ENCODE assay signal across 9 mouse cellular contexts in genomic region chr8:70117611-70118010, GRCm38 (mm10). TPM values are rescaled to one million over a fixed set of nuclear protein-coding genes. Genes with fewer than 3 reads are reported as not detected.
DNase-seq lines count a peak whose midpoint lies in the region; ATAC-seq and TF ChIP-seq lines count a peak whose summit lies in the region.
"Had no signal": no experiment of that assay in that cellular context is flagged by ENCODE, and none has a peak within 500 bp of the region (broad histone marks: within the 10 kb centered on the region; RNA-seq: fewer than 3 reads in every experiment).

No protein-coding gene starts in this region.

- no peaks in the 10 kb centered on the region for H3K36me3 ChIP-seq in lung, postnatal 0 days (ENCODE audit: insufficient read depth, low read length)
- peaks cover 36% of the 10 kb centered on the region for H3K36me3 ChIP-seq in hindbrain, embryonic 14.5 days (replicated peaks; ENCODE audit: control insufficient read depth, insufficient read depth)
- H3K36me3 ChIP-seq in neural tube, embryonic 11.5 days (ENCODE audit: control insufficient read depth, insufficient read depth, low read length) = no peaks in the 10 kb centered on the region; the same call in 1 of the 2 replicates

- H3K9ac ChIP-seq in lung, postnatal 0 days (replicated peaks; ENCODE audit: low read depth) = no peak overlapping the region
- H3K9ac ChIP-seq in hindbrain, embryonic 14.5 days = peak overlapping the region; percentile 86; the same call in 1 of the 2 replicates
- H3K9ac ChIP-seq in neural tube, embryonic 11.5 days (ENCODE audit: low read length) = no peak overlapping the region

- H3K27ac ChIP-seq in lung, postnatal 0 days (ENCODE audit: low read length) = no peak overlapping the region
- H3K27ac ChIP-seq in hindbrain, embryonic 14.5 days = no peak overlapping the region
- H3K27ac ChIP-seq in neural tube, embryonic 11.5 days (ENCODE audit: low read depth, low read length) = no peak overlapping the region
- H3K27ac ChIP-seq: macrophage had no signal

- H3K9me3 ChIP-seq in lung, postnatal 0 days (ENCODE audit: low read length) = no peaks in the 10 kb centered on the region
- no peaks in the 10 kb centered on the region for H3K9me3 ChIP-seq in hindbrain, embryonic 14.5 days (ENCODE audit: control insufficient read depth, low read length)
- no peaks in the 10 kb centered on the region for H3K9me3 ChIP-seq in neural tube, embryonic 11.5 days (ENCODE audit: control insufficient read depth, low read length)

- peaks cover 19% of the 10 kb centered on the region; the same call in 1 of the 2 replicates for H3K27me3 ChIP-seq in lung, postnatal 0 days (replicated peaks; ENCODE audit: insufficient read depth, low read length)
- no peaks in the 10 kb centered on the region; the same call in 1 of the 2 replicates for H3K27me3 ChIP-seq in hindbrain, embryonic 14.5 days (ENCODE audit: control insufficient read depth, insufficient read depth, low read length)
- peaks cover 34% of the 10 kb centered on the region for H3K27me3 ChIP-seq in neural tube, embryonic 11.5 days (ENCODE audit: control insufficient read depth, insufficient read depth, low read length)

- 7% methylated on average over 9 of the region's 9 CpGs for WGBS in lung, postnatal 0 days
- WGBS in hindbrain, embryonic 14.5 days = 9% methylated on average over 9 of the region's 9 CpGs
- WGBS in neural tube, embryonic 11.5 days = 8% methylated on average over 9 of the region's 9 CpGs

- H3K4me2 ChIP-seq in lung, postnatal 0 days (replicated peaks; ENCODE audit: low read depth, low read length) = no peak overlapping the region
- H3K4me2 ChIP-seq in hindbrain, embryonic 14.5 days (replicated peaks) = peak overlapping the region; percentile 87
- H3K4me2 ChIP-seq in neural tube, embryonic 11.5 days (ENCODE audit: low read depth) = no peak overlapping the region

- DNase-seq in lung, postnatal 0 days (ENCODE audit: low spot score) = peak; percentile 47
- DNase-seq in lung, postnatal 36 days = no peak
- DNase-seq in c-Kit-positive CD71-negative TER-119-negative erythroid progenitor cells, embryonic 14.5 days (ENCODE audit: low read depth) = peak; percentile 81
- peak; percentile 40 for DNase-seq in hindbrain, embryonic 14.5 days (ENCODE audit: low spot score)
- DNase-seq in neural tube, embryonic 11.5 days (ENCODE audit: low spot score) = peak; percentile 46
- no peak for DNase-seq in urinary bladder, postnatal 36 days (ENCODE audit: low spot score in 2 of 2)
- no peak for DNase-seq in layer of hippocampus, adult 9-10 months (ENCODE audit: low spot score)
- no peak for DNase-seq in cerebellum, adult 9-11 months

- no peak overlapping the region for H3K4me3 ChIP-seq in lung, postnatal 0 days (ENCODE audit: low read depth, low read length)
- no peak overlapping the region; the same call in 1 of the 2 replicates for H3K4me3 ChIP-seq in hindbrain, embryonic 14.5 days (replicated peaks; ENCODE audit: low read length)
- no peak overlapping the region for H3K4me3 ChIP-seq in neural tube, embryonic 11.5 days (ENCODE audit: low read depth, low read length)

- no peak for TF ChIP-seq CTCF in lung, postnatal 0 days (IDR thresholded peaks at IDR 0.05)

- no peak for TF ChIP-seq EP300 in lung, postnatal 0 days (IDR thresholded peaks at IDR 0.05)

- no peak for ATAC-seq in lung, postnatal 0 days
- ATAC-seq in hindbrain, embryonic 14.5 days (ENCODE audit: low FRiP score) = no peak
- ATAC-seq in neural tube, embryonic 11.5 days (ENCODE audit: insufficient read depth, low FRiP score, low TSS enrichment) = no peak

- no peaks in the 10 kb centered on the region for H3K4me1 ChIP-seq in lung, postnatal 0 days (ENCODE audit: insufficient read depth, low read depth, low read length)
- peaks cover 13% of the 10 kb centered on the region for H3K4me1 ChIP-seq in hindbrain, embryonic 14.5 days (replicated peaks; ENCODE audit: control insufficient read depth, insufficient read depth, low read length)
- peaks cover 3% of the 10 kb centered on the region; the same call in 1 of the 2 replicates for H3K4me1 ChIP-seq in neural tube, embryonic 11.5 days (ENCODE audit: control insufficient read depth, insufficient read depth, low read length)

RNA-seq across cellular contexts. Expression of gene Ncan, which starts 3.1 kb away (rescaled TPM):
- 0.05 and 0.06 TPM in 2 replicates for polyA plus RNA-seq in lung, postnatal 0 days (2015; fragmentation: Nextera tagmentation; extraction: Ambion mirVana)
- polyA plus RNA-seq in hindbrain, embryonic 14.5 days (2014; fragmentation: Nextera tagmentation; extraction: Ambion mirVana) = 141 and 152 TPM in 2 replicates
- polyA plus RNA-seq in neural tube, embryonic 11.5 days (2014; fragmentation: Nextera tagmentation; extraction: Ambion mirVana) = 55.8 and 59.7 TPM in 2 replicates
- polyA plus RNA-seq: macrophage had no signal

RNA-seq across cellular contexts. Expression of gene Nr2c2ap, which starts 13.5 kb away (rescaled TPM):
- 27.8 and 32.0 TPM in 2 replicates for polyA plus RNA-seq in lung, postnatal 0 days (2015; fragmentation: Nextera tagmentation; extraction: Ambion mirVana)
- 29.1 and 29.5 TPM in 2 replicates for polyA plus RNA-seq in hindbrain, embryonic 14.5 days (2014; fragmentation: Nextera tagmentation; extraction: Ambion mirVana)
- 18.9 and 20.6 TPM in 2 replicates for polyA plus RNA-seq in neural tube, embryonic 11.5 days (2014; fragmentation: Nextera tagmentation; extraction: Ambion mirVana)

RNA-seq across cellular contexts. Expression of gene Rfxank, which starts 21.3 kb away (rescaled TPM):
- 11.9 and 12.7 TPM in 2 replicates for polyA plus RNA-seq in lung, postnatal 0 days (2015; fragmentation: Nextera tagmentation; extraction: Ambion mirVana)
- 7.2 and 8.2 TPM in 2 replicates for polyA plus RNA-seq in hindbrain, embryonic 14.5 days (2014; fragmentation: Nextera tagmentation; extraction: Ambion mirVana)
- 13.0 and 13.3 TPM in 2 replicates for polyA plus RNA-seq in neural tube, embryonic 11.5 days (2014; fragmentation: Nextera tagmentation; extraction: Ambion mirVana)

RNA-seq across cellular contexts. Expression of gene Borcs8, which starts 21.7 kb away (rescaled TPM):
- polyA plus RNA-seq in lung, postnatal 0 days (2015; fragmentation: Nextera tagmentation; extraction: Ambion mirVana) = 33.4 and 34.2 TPM in 2 replicates
- 62.1 and 62.7 TPM in 2 replicates for polyA plus RNA-seq in hindbrain, embryonic 14.5 days (2014; fragmentation: Nextera tagmentation; extraction: Ambion mirVana)
- polyA plus RNA-seq in neural tube, embryonic 11.5 days (2014; fragmentation: Nextera tagmentation; extraction: Ambion mirVana) = 52.1 and 52.2 TPM in 2 replicates

RNA-seq across cellular contexts. Expression of gene Mef2b, which starts 21.9 kb away (rescaled TPM):
- 0.11 and 0.29 TPM in 2 replicates for polyA plus RNA-seq in lung, postnatal 0 days (2015; fragmentation: Nextera tagmentation; extraction: Ambion mirVana)
- 0.73 and 0.83 TPM in 2 replicates for polyA plus RNA-seq in hindbrain, embryonic 14.5 days (2014; fragmentation: Nextera tagmentation; extraction: Ambion mirVana)
- polyA plus RNA-seq in neural tube, embryonic 11.5 days (2014; fragmentation: Nextera tagmentation; extraction: Ambion mirVana) = 0.39 and 0.58 TPM in 2 replicates
- polyA plus RNA-seq: macrophage had no signal

Comparison
In these comparisons a context has a peak if more than half of its experiments do, and no peak if none do; other contexts are left out.
1. DNase-seq: peak in lung, postnatal 0 days (single experiment), c-Kit-positive CD71-negative TER-119-negative erythroid progenitor cells, embryonic 14.5 days (single experiment), hindbrain, embryonic 14.5 days (single experiment) and neural tube, embryonic 11.5 days (single experiment); none in lung, postnatal 36 days (single experiment), urinary bladder, postnatal 36 days (0 of 2), layer of hippocampus, adult 9-10 months (single experiment) and cerebellum, adult 9-11 months (single experiment).
2. RNA of gene Ncan, which starts 3.1 kb away (polyA plus RNA-seq): 141 to 152 TPM in hindbrain, embryonic 14.5 days and 55.8 to 59.7 TPM in neural tube, embryonic 11.5 days; 0.05 to 0.06 TPM in lung, postnatal 0 days; every median in the first group is over 10 times any median in the second.